ENCODE assay signal across 12 mouse cellular contexts in the genomic region with DNA sequence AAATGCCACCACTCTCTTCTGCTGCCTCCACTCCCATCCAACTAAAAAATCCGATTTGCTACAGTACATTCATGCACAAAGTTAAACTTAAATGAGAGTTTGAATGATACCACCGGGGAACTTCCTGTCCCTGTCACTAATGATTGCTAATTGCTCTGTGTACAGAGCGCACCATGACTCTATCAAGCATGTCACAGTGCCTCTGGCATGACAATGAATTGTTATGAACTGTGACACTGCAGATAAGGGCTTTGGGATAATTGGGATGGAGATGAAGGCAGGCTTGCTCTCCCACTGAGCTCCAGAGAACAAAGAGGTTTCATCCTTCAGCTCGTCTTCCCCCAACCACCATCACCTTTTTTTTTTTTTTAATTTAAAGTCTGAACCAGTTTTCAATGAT. TPM values are rescaled to one million over a fixed set of nuclear protein-coding genes. Genes with fewer than 3 reads are reported as not detected.
DNase-seq lines count a peak whose midpoint lies in the region; ATAC-seq and TF ChIP-seq lines count a peak whose summit lies in the region.
"Had no signal": no experiment of that assay in that cellular context is flagged by ENCODE, and none has a peak within 500 bp of the region (broad histone marks: within the 10 kb centered on the region; RNA-seq: fewer than 3 reads in every experiment).

No protein-coding gene starts in this region.

- no peak for DNase-seq in kidney, postnatal 25 days
- DNase-seq in embryonic facial prominence, embryonic 14.5 days (ENCODE audit: low spot score) = peak; percentile 58
- DNase-seq in hindbrain, postnatal 0 days (ENCODE audit: low spot score) = peak; percentile 40
- DNase-seq in right cerebral cortex, postnatal 14 days = no peak
- DNase-seq in cerebellum, postnatal 4 days (ENCODE audit: low spot score in 2 of 2) = no peak
- DNase-seq: cerebellum, adult 8-10 months; kidney, adult 11 months had no signal

- H3K27me3 ChIP-seq in kidney, embryonic 14.5 days (ENCODE audit: control insufficient read depth, insufficient read depth, low read length) = no peaks in the 10 kb centered on the region
- H3K27me3 ChIP-seq in embryonic facial prominence, embryonic 14.5 days (replicated peaks; ENCODE audit: control insufficient read depth, insufficient read depth, low read length) = no peaks in the 10 kb centered on the region
- H3K27me3 ChIP-seq in hindbrain, postnatal 0 days (ENCODE audit: insufficient read depth, low read length) = no peaks in the 10 kb centered on the region
- H3K27me3 ChIP-seq in stomach, embryonic 14.5 days (ENCODE audit: control insufficient read depth, insufficient read depth, low read length) = no peaks in the 10 kb centered on the region
- H3K27me3 ChIP-seq: embryonic facial prominence, embryonic 12.5 days had no signal

- no peak overlapping the region for H3K4me3 ChIP-seq in kidney, embryonic 14.5 days (ENCODE audit: low read length)
- no peak overlapping the region for H3K4me3 ChIP-seq in embryonic facial prominence, embryonic 14.5 days (ENCODE audit: low read depth, low read length)
- H3K4me3 ChIP-seq in hindbrain, postnatal 0 days (ENCODE audit: low read length) = no peak overlapping the region
- H3K4me3 ChIP-seq in stomach, embryonic 14.5 days (ENCODE audit: low read depth, low read length) = no peak overlapping the region
- H3K4me3 ChIP-seq: embryonic facial prominence, embryonic 12.5 days had no signal

- no peak for TF ChIP-seq CTCF in hindbrain, postnatal 0 days (IDR thresholded peaks at IDR 0.05; ENCODE audit: low read depth)

- no peaks in the 10 kb centered on the region for H3K9me3 ChIP-seq in kidney, embryonic 14.5 days (ENCODE audit: control insufficient read depth, low read length)
- H3K9me3 ChIP-seq in embryonic facial prominence, embryonic 14.5 days (ENCODE audit: control insufficient read depth, low read length) = no peaks in the 10 kb centered on the region
- H3K9me3 ChIP-seq in hindbrain, postnatal 0 days (ENCODE audit: low read length) = no peaks in the 10 kb centered on the region
- H3K9me3 ChIP-seq in stomach, embryonic 14.5 days (ENCODE audit: control insufficient read depth, low read depth, low read length) = no peaks in the 10 kb centered on the region
- H3K9me3 ChIP-seq: embryonic facial prominence, embryonic 12.5 days had no signal

- no peaks in the 10 kb centered on the region for H3K36me3 ChIP-seq in kidney, embryonic 14.5 days (ENCODE audit: control insufficient read depth, insufficient read depth, low read length)
- no peaks in the 10 kb centered on the region for H3K36me3 ChIP-seq in embryonic facial prominence, embryonic 14.5 days (ENCODE audit: control insufficient read depth, insufficient read depth, low read length)
- no peaks in the 10 kb centered on the region for H3K36me3 ChIP-seq in hindbrain, postnatal 0 days (ENCODE audit: insufficient read depth, low read length)
- no peaks in the 10 kb centered on the region for H3K36me3 ChIP-seq in stomach, embryonic 14.5 days (ENCODE audit: control insufficient read depth, insufficient read depth, low read length)
- H3K36me3 ChIP-seq: embryonic facial prominence, embryonic 12.5 days had no signal

- no peak overlapping the region for H3K4me2 ChIP-seq in kidney, embryonic 14.5 days (replicated peaks; ENCODE audit: low read depth, low read length)
- no peak overlapping the region for H3K4me2 ChIP-seq in embryonic facial prominence, embryonic 14.5 days (ENCODE audit: low read depth, low read length)
- no peak overlapping the region for H3K4me2 ChIP-seq in hindbrain, postnatal 0 days (ENCODE audit: low read depth, low read length)
- no peak overlapping the region for H3K4me2 ChIP-seq in stomach, embryonic 14.5 days (replicated peaks; ENCODE audit: low read depth, low read length)
- H3K4me2 ChIP-seq: embryonic facial prominence, embryonic 12.5 days had no signal

- 0 out of 2 replicates have a peak, but pooled peaks have one; percentile 32 for ATAC-seq in kidney, embryonic 14.5 days (ENCODE audit: low FRiP score, low TSS enrichment)
- peak; percentile 69; the same call in 1 of the 2 replicates for ATAC-seq in embryonic facial prominence, embryonic 14.5 days (ENCODE audit: low read depth)
- ATAC-seq in hindbrain, postnatal 0 days = peak; percentile 67
- ATAC-seq in stomach, embryonic 14.5 days (ENCODE audit: insufficient number of reproducible peaks, insufficient read depth, low FRiP score, low read depth) = no peak

- H3K4me1 ChIP-seq in kidney, embryonic 14.5 days (ENCODE audit: control insufficient read depth, insufficient read depth, low read length) = peaks cover 14% of the 10 kb centered on the region; the same call in 1 of the 2 replicates
- no peaks in the 10 kb centered on the region for H3K4me1 ChIP-seq in embryonic facial prominence, embryonic 14.5 days (ENCODE audit: control insufficient read depth, insufficient read depth, low read length)
- 0 out of 2 replicates have a peak, but pooled peaks cover 8% of the 10 kb centered on the region for H3K4me1 ChIP-seq in hindbrain, postnatal 0 days (ENCODE audit: insufficient read depth, low read length)
- 0 out of 2 replicates have a peak, but pooled peaks cover 2% of the 10 kb centered on the region for H3K4me1 ChIP-seq in stomach, embryonic 14.5 days (ENCODE audit: control insufficient read depth, insufficient read depth, low read length)

- H3K27ac ChIP-seq in kidney, embryonic 14.5 days (ENCODE audit: low read depth, low read length) = no peak overlapping the region
- peak overlapping the region; percentile 30; the same call in 1 of the 2 replicates for H3K27ac ChIP-seq in embryonic facial prominence, embryonic 14.5 days (replicated peaks; ENCODE audit: low read depth, low read length)
- no peak overlapping the region for H3K27ac ChIP-seq in hindbrain, postnatal 0 days
- peak overlapping the region; percentile 58; the same call in 1 of the 2 replicates for H3K27ac ChIP-seq in stomach, embryonic 14.5 days (ENCODE audit: low read length)
- H3K27ac ChIP-seq: embryonic facial prominence, embryonic 12.5 days had no signal

- 53% methylated on average over 4 of the region's 4 CpGs for WGBS in kidney, embryonic 14.5 days
- WGBS in embryonic facial prominence, embryonic 14.5 days = 50% methylated on average over 4 of the region's 4 CpGs
- 27% methylated on average over 4 of the region's 4 CpGs for WGBS in hindbrain, postnatal 0 days
- WGBS in stomach, embryonic 14.5 days = 47% methylated on average over 4 of the region's 4 CpGs

- no peak overlapping the region for H3K9ac ChIP-seq in kidney, embryonic 14.5 days (ENCODE audit: low read depth, low read length)
- H3K9ac ChIP-seq in embryonic facial prominence, embryonic 14.5 days (ENCODE audit: low read depth, low read length) = no peak overlapping the region
- no peak overlapping the region for H3K9ac ChIP-seq in hindbrain, postnatal 0 days (replicated peaks; ENCODE audit: low read length)
- no peak overlapping the region for H3K9ac ChIP-seq in stomach, embryonic 14.5 days (replicated peaks; ENCODE audit: low read depth, low read length)
- H3K9ac ChIP-seq: embryonic facial prominence, embryonic 12.5 days had no signal

RNA-seq across cellular contexts. Expression of a gene that starts 1.2 kb away (rescaled TPM):
- polyA plus RNA-seq in kidney, embryonic 14.5 days (2014; fragmentation: Nextera tagmentation; extraction: Ambion mirVana) = 4.9 and 7.6 TPM in 2 replicates
- polyA plus RNA-seq in embryonic facial prominence, embryonic 14.5 days (2014; fragmentation: Nextera tagmentation; extraction: Ambion mirVana) = 16.6 and 17.0 TPM in 2 replicates
- total RNA-seq in hindbrain, postnatal 0 days (2014; rRNA removed) = 6.8 TPM in 1 of 2 replicates, not detected in the other
- polyA plus RNA-seq in hindbrain, postnatal 0 days (2015; fragmentation: Nextera tagmentation; extraction: Ambion mirVana) = 5.6 and 5.9 TPM in 2 replicates
- 43.6 and 44.3 TPM in 2 replicates for polyA plus RNA-seq in stomach, embryonic 14.5 days (2014; fragmentation: Nextera tagmentation; extraction: Ambion mirVana)
- total RNA-seq: layer of hippocampus, adult 18-20 months; liver, adult 2 months had no signal
- polyA plus RNA-seq: liver, adult 2 months had no signal

Comparison
In these comparisons a context has a peak if more than half of its experiments do, and no peak if none do; other contexts are left out.
1. H3K27ac ChIP-seq: peak in embryonic facial prominence, embryonic 14.5 days (single experiment) and stomach, embryonic 14.5 days (single experiment); none in kidney, embryonic 14.5 days (single experiment) and hindbrain, postnatal 0 days (single experiment).
2. DNase-seq: peak in embryonic facial prominence, embryonic 14.5 days (single experiment) and hindbrain, postnatal 0 days (single experiment); none in kidney, postnatal 25 days (0 of 2), right cerebral cortex, postnatal 14 days (single experiment) and cerebellum, postnatal 4 days (0 of 2).